Mouse (Mus musculus) splenic B cell, adult 2 months (primary cell): ENCODE data around the gene Cers6.
A peak's percentile ranks its signal among the peaks of the same experiment; 100 is the strongest.

Source experiments
- DNase-seq: peaks from one replicate; pipeline ENCODE4 v3.0.0-alpha.2; 2011; ENCODE audit warnings: low read depth, low spot score
- H3K27me3 ChIP-seq: 2 replicates; pipeline ENCODE4 v1.6.1; 2012; ENCODE audit warnings: mild to moderate bottlenecking, low read length, moderate library complexity, mixed read lengths; ENCODE audit not compliant: control insufficient read depth, poor library complexity, insufficient read depth, severe bottlenecking
- H3K36me3 ChIP-seq: 2 replicates; pipeline ENCODE4 v1.6.1; 2012; ENCODE audit warnings: mild to moderate bottlenecking, low read length, moderate library complexity, mixed read lengths; ENCODE audit not compliant: control insufficient read depth, poor library complexity, insufficient read depth, severe bottlenecking

Gene Cers6

DNA sequence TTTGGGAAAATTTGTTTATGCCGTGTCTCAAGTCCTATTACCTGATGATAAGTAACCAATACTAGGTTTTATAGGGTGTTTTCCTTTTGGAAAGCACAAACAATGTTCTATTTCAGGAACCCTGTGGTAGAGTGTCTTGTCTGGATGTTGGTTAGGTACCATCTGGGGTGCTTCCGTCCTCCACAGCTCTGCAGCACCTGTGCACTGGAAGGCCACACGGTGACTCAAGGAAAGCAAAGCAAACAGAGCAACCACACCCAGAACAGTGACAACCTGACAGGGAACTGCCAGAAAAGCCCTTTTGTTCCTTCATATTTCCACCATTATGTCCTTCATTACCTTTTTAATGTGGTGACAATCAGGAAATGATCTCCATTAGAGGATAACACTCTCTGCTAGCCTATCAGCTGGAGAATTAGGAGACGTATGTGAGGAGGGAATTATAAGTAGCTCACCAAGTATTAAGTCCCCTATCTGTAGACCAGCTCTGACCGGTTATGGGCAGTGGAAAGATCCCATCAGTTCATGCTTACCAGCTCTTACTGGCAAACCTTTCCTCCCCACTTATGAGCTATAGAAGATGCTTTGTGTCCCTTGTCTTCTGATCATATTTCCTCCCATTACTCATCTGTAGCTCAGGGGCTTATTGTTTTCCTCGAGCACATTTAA is 158.7 kb downstream of the Cers6 start:
- Histone ChIP-seq H3K36me3 (no peaks in the 10 kb centered on the region), H3K27me3 (no peaks in the 10 kb centered on the region)
- no peak for DNase-seq

DNA sequence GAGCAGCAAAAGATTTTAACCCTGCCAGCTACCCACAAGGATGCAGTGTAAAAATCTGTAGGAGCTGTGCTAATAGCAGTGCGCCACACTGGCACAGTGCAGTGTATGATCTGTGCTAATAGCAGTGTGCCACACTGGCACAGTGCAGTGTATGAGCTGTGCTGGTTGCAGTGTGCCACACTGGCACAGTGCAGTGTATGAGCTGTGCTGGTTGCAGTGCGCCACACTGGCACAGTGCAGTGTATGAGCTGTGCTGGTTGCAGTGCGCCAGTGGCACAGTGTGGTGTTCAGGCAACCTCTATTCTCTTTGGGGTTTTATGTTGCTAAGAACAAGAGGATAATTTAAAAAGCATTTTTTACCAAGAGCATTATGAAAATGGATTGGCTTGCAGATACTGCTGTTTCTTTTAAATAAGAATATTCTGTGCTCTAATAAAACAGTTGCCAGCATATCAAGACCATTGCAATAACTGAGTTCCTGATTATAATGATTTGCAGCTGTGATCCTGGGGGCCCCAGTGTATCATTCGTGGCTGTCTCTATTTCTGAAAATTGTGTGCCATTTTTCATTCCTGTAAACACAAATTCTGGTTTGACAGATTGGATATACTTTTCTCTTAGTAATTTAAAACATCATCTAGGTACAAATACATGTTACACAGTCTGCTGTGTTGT is 159.5 kb downstream of the Cers6 start:
- H3K27me3 ChIP-seq, result no peaks in the 10 kb centered on the region
- no peak for DNase-seq
- no peaks in the 10 kb centered on the region for H3K36me3 ChIP-seq

DNA sequence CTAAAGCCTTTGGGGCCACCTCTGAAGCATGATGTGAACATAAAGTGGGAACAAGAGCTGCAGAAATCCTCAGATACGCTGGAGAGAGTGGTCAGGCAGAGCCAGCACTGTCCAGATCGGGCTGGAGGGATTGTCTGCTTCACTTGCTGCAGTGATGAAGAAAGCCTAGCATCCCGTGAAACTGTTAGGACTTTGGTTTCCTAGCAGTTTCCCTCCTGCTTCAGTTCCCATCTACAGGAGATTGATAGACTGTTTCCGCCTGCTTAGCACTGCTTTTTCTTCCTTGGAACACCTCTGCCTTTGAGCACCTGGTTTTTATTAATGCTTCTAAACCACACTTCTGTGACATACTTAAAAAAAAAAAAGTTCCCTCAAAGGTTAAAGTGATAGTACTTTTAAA is 160.3 kb downstream of the Cers6 start:
- DNase-seq, result no peak
- H3K27me3 ChIP-seq, result no peaks in the 10 kb centered on the region
- no peaks in the 10 kb centered on the region for H3K36me3 ChIP-seq

DNA sequence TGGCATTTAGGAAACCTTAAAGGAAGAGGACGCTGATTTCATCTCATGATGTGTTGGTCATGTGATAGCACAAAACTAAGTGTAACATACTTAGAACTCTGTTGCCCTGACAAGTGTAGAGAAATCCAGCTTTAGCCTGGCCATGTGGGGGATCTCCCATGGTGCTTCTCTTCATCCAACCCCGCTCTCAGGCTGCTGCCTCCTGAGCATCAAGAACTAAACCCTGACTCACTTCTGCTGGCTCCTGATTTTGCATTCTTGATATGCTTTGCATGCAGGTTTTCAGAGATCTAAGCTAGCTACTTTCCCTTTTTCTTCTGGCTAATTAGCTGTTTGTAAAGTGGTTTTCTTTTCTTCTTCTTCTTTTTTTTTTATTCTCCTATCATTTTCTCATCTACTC is 163.6 kb downstream of the Cers6 start:
- H3K27me3 ChIP-seq, result no peaks in the 10 kb centered on the region; the same call in 1 of the 2 replicates

DNA sequence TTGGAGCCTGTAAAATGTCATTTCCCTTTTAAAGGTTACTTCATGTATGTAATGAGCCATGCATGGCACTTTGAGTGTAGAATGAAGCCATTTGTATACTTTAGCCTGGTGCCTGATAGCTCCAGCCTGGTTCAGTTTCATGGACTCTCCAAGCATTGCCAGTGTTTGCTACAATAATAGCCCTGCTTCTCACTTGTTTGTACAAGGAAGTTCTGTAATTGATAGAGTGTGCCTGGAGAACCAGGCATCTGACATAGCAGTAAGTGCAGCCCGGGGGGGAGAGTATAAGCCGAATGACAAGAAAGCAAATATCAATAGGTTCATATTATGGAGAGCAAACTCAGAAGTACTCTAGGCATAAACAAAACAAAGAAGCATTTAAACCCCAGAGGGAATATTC is 171.3 kb downstream of the Cers6 start:
- Histone ChIP-seq H3K27me3 (no peaks in the 10 kb centered on the region; the same call in 1 of the 2 replicates), H3K36me3 (no peaks in the 10 kb centered on the region)
- DNase-seq, result no peak

More for the DNA sequence above, 163.6 kb downstream of the Cers6 start:
- no peak for DNase-seq
- no peaks in the 10 kb centered on the region for H3K36me3 ChIP-seq

DNA sequence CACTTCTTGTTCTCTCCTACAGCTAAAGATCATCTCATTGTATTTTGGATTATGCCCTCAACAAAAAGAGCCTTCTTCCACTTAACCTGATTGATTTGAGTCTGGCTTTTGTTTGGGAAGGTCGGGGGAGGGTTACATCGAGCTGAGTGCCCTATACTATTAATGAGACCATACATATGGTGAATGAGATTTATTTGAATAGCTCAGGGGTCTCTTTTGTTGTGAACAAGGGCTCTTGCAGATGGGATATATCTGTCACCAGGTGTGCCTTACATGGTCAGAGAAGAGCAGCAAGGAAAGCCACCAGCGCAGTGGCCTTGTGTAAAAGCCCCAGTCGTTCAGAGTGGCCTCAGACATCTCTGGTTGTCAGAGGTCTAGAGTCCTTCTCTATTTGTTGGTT is 174.2 kb downstream of the Cers6 start:
- H3K27me3 ChIP-seq, result no peaks in the 10 kb centered on the region
- DNase-seq, result no peak
- no peaks in the 10 kb centered on the region for H3K36me3 ChIP-seq

DNA sequence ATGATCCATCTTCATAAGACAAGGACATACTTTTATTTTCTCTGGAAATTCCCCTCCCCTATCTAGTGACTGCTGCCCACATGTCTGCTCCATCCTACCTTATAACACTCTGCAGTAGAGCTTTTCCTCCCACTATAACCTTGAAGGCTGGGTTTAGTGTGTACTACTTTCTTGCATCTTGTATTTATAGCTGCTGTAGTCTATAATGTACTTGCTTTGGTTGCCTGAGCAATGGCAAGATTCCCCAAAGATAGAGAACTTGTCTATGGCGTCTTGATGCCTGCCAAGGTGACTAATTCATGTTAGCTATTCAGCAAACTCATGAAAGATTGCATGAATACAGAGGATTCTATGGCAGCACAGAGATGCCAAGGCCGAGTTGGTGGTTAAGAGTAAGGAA is 176.1 kb downstream of the Cers6 start:
- no peaks in the 10 kb centered on the region for H3K36me3 ChIP-seq
- no peaks in the 10 kb centered on the region for H3K27me3 ChIP-seq

DNA sequence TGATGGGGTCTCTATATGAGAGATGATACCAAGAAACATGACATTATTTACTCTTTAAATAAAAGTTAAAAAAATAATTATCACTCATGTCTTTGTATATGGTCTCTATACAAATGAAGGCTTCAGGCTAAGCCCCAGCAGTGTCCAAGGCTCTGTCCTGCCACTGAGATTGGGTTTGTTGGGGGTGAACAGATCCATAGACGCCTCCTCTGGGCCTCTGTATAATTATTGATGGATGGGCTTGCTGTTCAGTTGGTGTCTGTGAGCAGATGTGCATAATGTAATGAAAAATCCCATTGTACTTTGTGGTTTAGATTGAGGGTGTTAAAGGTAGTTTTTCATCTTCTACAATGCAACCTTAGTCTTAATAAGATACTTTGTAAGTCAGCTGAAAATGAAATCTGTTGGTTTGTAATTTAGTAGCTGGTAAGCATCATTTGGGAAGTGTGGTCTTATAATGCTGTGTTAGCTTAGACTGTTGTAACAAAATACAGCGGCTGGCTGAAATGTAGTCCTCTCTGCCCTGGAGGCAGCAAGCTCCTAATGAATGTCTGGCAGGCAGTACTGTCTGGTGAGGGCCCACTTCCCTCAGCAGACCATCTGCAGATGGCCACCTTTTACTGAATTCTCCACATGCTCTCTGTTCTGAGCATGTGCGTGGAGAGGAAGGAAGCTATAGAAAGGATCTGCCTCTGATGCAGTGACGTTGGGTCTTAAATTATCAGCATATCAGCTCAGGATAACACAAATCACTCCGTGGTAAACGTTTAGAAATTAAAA is 181.3 kb downstream of the Cers6 start:
- no peak for DNase-seq
- H3K27me3 ChIP-seq, result no peaks in the 10 kb centered on the region
- H3K36me3 ChIP-seq, result no peaks in the 10 kb centered on the region

More for the DNA sequence above, 176.1 kb downstream of the Cers6 start:
- DNase-seq, result no peak

DNA sequence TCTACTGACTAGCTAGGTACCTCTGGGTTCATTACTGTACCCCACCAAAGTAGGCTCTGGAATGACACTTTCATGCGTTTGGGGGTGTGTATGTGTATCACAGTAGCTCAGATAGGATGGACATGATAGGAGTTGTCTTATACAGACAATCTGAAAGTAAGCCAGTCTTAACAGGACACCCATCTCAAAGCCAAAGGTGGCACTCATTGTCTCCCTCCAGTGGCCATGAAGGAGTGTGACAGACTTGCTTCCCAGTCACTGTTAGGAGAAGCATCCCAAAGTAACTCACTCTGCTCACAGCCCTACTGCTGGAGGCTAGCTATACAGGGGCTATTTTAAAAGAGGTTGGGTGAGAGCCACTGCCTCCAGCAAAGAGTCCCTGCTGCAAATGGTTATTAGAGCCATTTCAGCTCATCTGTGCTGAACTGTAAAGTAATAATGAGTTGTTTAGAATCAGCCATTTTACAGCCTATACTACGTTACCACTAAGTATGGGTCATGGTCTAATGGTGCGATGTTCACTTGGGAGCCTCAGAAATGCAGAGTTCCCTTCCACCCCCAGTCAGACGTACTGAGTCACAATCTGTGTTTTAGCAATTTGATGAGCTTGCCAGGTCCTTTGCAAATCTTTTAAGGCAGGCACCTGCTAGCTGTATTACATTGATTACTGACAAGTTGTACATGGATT is 182.3 kb downstream of the Cers6 start:
- Histone ChIP-seq H3K27me3 (no peaks in the 10 kb centered on the region), H3K36me3 (no peaks in the 10 kb centered on the region)
- peak; percentile 68 for DNase-seq

DNA sequence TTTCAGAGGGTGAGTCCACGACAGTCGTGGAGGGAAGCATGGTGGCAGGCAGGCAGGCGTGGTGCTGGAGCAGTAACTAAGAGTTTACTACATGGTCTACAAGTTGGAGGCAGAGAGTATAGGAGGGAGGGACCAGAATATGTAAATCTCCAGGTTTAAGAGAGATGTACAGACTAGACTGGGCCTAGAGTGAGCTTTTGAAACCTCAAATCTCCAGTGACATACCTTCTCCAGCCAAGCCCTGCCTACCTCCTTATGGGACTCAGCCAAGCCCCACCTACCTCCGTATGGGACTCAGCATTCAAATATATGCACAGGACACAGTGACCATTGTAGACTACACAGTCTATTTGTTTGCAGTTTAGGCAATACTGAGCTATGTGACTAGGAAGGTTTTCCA is 184.7 kb downstream of the Cers6 start:
- H3K36me3 ChIP-seq, result no peaks in the 10 kb centered on the region
- DNase-seq, result no peak

DNA sequence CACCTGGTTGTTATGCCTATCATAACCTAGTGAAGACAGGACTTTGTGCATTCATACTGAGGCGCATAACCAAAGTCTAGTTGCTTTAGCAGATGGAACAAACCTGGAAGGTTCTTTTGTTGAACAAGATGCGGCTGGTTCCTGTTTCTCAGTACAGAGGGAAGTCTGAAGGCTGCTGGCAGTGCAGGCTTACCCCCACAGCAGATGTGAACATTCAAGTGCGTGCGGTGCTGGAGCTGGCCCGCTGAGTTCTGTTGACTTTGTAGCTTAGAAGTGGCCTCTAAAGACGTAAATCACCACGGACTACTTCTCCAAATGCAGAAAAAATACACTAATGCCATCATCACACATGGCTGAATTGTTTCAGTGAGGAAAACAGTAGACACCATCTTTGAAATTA is 186.1 kb downstream of the Cers6 start:
- H3K27me3 ChIP-seq, result no peaks in the 10 kb centered on the region
- no peak for DNase-seq
- H3K36me3 ChIP-seq, result no peaks in the 10 kb centered on the region

More for the DNA sequence above, 184.7 kb downstream of the Cers6 start:
- no peaks in the 10 kb centered on the region for H3K27me3 ChIP-seq

DNA sequence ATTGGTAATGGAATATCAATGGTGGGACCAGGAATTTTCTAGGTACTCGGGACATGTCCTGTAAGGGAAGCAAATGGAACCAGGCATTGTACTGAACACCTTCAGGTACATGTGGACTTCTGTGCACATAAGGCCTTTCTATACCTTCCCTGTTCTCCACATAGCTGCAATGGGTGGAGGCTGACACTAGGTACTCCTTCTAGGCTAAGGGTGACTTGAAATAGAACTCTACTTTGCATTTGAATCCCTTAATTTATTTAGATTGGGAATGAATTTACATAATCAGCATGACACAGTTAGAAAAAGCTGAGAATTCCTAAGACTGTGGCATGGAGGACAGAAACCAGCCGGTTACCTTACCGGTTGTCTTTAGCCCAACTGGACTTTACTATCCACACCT is 186.6 kb downstream of the Cers6 start:
- Histone ChIP-seq H3K27me3 (no peaks in the 10 kb centered on the region), H3K36me3 (no peaks in the 10 kb centered on the region)
- DNase-seq, result no peak

DNA sequence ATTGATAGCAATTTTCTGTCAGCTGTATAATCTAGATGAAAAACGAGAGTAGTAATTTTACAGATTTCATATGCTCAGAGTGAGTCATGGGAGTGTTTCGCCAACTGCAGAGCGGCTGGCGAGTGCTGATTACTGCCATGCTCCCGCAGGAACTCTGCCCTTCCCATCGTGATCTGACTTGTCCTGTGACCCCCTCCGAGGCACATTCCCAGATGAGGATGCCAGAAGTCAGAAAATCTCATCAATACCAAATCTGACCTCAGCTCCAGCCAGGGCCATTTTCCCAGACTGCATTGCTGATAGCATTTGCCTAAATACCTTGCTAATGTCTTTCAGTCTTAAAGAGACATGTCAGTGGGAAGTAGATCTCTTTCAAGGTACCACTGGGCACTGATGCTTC is 187.9 kb downstream of the Cers6 start:
- Histone ChIP-seq H3K36me3 (no peaks in the 10 kb centered on the region), H3K27me3 (no peaks in the 10 kb centered on the region)
- no peak for DNase-seq

DNA sequence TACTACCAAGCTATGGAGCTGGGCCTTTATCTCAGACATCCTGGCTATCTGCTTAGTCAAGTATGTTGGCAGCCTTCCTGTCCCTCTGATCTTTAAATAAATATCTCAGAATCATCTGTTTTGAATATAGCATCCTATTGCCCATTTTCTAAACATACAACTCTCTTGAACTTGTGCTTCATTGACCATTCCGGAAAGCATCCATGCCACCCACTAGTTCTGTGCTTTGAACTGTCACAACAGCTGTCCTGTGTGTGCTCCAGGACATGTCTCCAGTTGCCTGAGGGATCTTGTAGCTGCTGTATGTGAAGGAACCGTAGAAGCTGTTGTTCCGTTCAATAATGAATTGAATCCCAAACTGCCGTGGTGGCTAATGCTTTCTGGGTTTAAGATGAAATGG is 188.9 kb downstream of the Cers6 start:
- DNase-seq, result no peak
- Histone ChIP-seq H3K36me3 (no peaks in the 10 kb centered on the region), H3K27me3 (no peaks in the 10 kb centered on the region)

DNA sequence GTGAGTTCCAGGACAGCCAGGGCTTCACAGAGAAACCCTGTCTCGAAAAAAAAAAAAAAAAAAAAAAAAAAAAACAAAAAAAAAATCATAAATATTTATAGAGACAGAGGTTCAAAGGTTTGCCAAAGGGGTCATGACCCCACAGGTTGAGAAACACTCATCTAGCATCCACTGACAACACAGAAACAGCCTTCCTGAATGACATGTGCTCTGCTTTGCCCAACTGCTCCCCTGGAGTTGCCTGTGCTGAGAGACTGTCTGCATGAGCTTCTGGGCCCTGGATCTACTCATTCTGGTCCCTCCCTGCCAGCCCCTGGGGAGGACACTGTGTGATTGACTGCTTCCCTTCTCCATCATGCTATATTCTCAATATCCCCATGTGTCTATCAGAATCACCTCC is 190.4 kb downstream of the Cers6 start:
- H3K36me3 ChIP-seq, result no peaks in the 10 kb centered on the region
- no peak for DNase-seq
- no peaks in the 10 kb centered on the region for H3K27me3 ChIP-seq
